Mouse (Mus musculus) limb, embryonic 11.5 days (tissue): Measurements from ENCODE around the gene Medag. TPM values are rescaled to one million over a fixed set of nuclear protein-coding genes. Genes with fewer than 3 reads are reported as not detected.

Experiments
- ATAC-seq: fragments of 200-750 bp; cut with Nextera tagmentation; 2 replicates; pipeline ENCODE4 v1.8.0; 2017; ENCODE audit warnings: low read depth; ENCODE audit not compliant: insufficient number of reproducible peaks, low FRiP score, low TSS enrichment
- DNase-seq: peaks from one replicate; pipeline ENCODE4 v3.0.0-alpha.2; 2015; ENCODE audit warnings: low spot score
- H3K27ac ChIP-seq: fragments of 300-500 bp; sonication (generic); replicated peaks from 2 replicates; pipeline ENCODE4 v1.5.1; 2014; ENCODE audit warnings: low read depth, mild to moderate bottlenecking, low read length
- H3K27me3 ChIP-seq: fragments of 300-500 bp; sonication (generic); 2 replicates; pipeline ENCODE4 v1.6.1; 2014; ENCODE audit warnings: mild to moderate bottlenecking, low read length, mixed read lengths; ENCODE audit not compliant: control insufficient read depth, insufficient read depth
- H3K36me3 ChIP-seq: fragments of 300-500 bp; sonication (generic); 2 replicates; pipeline ENCODE4 v1.6.1; 2014; ENCODE audit warnings: mild to moderate bottlenecking, low read length, moderate library complexity, mixed read lengths; ENCODE audit not compliant: control insufficient read depth, insufficient read depth
- H3K4me1 ChIP-seq: fragments of 300-500 bp; sonication (generic); 2 replicates; pipeline ENCODE4 v1.6.1; 2014; ENCODE audit warnings: low read length, mixed read lengths; ENCODE audit not compliant: control insufficient read depth, insufficient read depth
- H3K4me2 ChIP-seq: fragments of 300-500 bp; sonication (generic); 2 replicates; pipeline ENCODE4 v1.6.1; 2014; ENCODE audit warnings: low read depth, mild to moderate bottlenecking, moderate library complexity; ENCODE audit not compliant: severe bottlenecking
- H3K4me3 ChIP-seq: fragments of 300-500 bp; sonication (generic); 2 replicates; pipeline ENCODE4 v1.5.1; 2014; ENCODE audit warnings: low read depth, low read length
- H3K9ac ChIP-seq: fragments of 300-500 bp; sonication (generic); 2 replicates; pipeline ENCODE4 v1.6.1; 2014; ENCODE audit warnings: mild to moderate bottlenecking, low read length
- H3K9me3 ChIP-seq: fragments of 300-500 bp; sonication (generic); 2 replicates; pipeline ENCODE4 v1.6.1; 2016; ENCODE audit warnings: low read length; ENCODE audit not compliant: control insufficient read depth
- WGBS: fragments of 180-500 bp; shearing (Covaris S2); extraction: QIAGEN DNeasy Blood & Tissue Kit; methylation state at CpG from one replicate; pipeline ENCODE4 v1.1.7; 2014; 5-methylcytosine and 5-hydroxymethylcytosine counted together
- polyA plus RNA-seq: library from polyadenylated mRNA; unstranded; fragments of >200 nt; fragmentation: Nextera tagmentation; extraction: Ambion mirVana; gene quantifications from 2 replicates; pipeline ENCODE4 v1.2.1, GENCODE M21; 2014

The Medag gene
- polyA plus RNA-seq, 1 experiment from 2014 or later: 0.32 TPM

- no peak overlapping the region for H3K9ac ChIP-seq
- no peak for ATAC-seq
- no peaks in the 10 kb centered on the region for H3K27me3 ChIP-seq
- no peak for DNase-seq
- no peaks in the 10 kb centered on the region for H3K9me3 ChIP-seq
- H3K36me3 ChIP-seq: no peaks in the 10 kb centered on the region
- no peak overlapping the region for H3K4me2 ChIP-seq
- H3K27ac ChIP-seq: no peak overlapping the region
- WGBS: 89% methylated on average over 7 of the region's 7 CpGs
- no peak overlapping the region for H3K4me3 ChIP-seq
- H3K4me1 ChIP-seq: no peaks in the 10 kb centered on the region
Measured at GRCm38 (mm10) chr5:149456544-149456943, 45.0 kb downstream of the Medag start.

- no peak for DNase-seq
- no peak overlapping the region for H3K27ac ChIP-seq
- H3K9me3 ChIP-seq: no peaks in the 10 kb centered on the region
Measured at GRCm38 (mm10) chr5:149462071-149462470, 50.5 kb downstream of the Medag start.

GRCm38 (mm10) chr5:149465305-149465704 lies 53.8 kb downstream of the Medag start:
- Histone ChIP-seq H3K4me2 (no peak overlapping the region), H3K9ac (no peak overlapping the region), H3K27ac (no peak overlapping the region), H3K27me3 (no peaks in the 10 kb centered on the region), H3K36me3 (no peaks in the 10 kb centered on the region), H3K4me3 (no peak overlapping the region), H3K4me1 (no peaks in the 10 kb centered on the region), H3K9me3 (no peaks in the 10 kb centered on the region)
- ATAC-seq: no peak
- DNase-seq: no peak
- 16% methylated on average over 3 of the region's 5 CpGs for WGBS

More at GRCm38 (mm10) chr5:149462071-149462470, 50.5 kb downstream of the Medag start:
- Histone ChIP-seq H3K36me3 (no peaks in the 10 kb centered on the region), H3K4me1 (no peaks in the 10 kb centered on the region), H3K27me3 (no peaks in the 10 kb centered on the region), H3K4me3 (no peak overlapping the region), H3K4me2 (no peak overlapping the region), H3K9ac (no peak overlapping the region)
- WGBS: 88% methylated on average over 3 of the region's 3 CpGs
- no peak for ATAC-seq

DNA sequence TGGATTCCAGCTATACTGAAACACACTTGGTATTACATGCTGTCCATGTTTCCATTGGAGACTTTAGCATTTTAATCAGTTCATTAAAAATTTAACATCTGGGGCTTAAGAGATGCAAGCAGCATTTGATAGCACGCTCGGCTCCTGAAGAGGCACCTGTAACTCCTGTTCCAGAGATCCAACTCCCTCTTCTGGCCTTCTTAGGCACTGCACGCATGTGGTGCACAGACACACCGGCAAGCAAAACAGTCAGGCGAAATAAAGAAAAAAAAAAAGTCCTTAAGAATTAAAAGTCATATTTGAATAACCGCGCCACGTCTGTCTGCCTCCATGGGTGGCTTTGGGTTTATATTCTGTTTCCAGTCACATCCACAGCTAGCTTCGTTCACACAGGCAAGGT lies 62.6 kb downstream of the Medag start:
- no peak overlapping the region for H3K4me2 ChIP-seq
- no peaks in the 10 kb centered on the region for H3K27me3 ChIP-seq
- DNase-seq: no peak
- no peak for ATAC-seq
- no peaks in the 10 kb centered on the region for H3K4me1 ChIP-seq
- no peaks in the 10 kb centered on the region for H3K9me3 ChIP-seq
- no peak overlapping the region for H3K4me3 ChIP-seq
- H3K36me3 ChIP-seq: no peaks in the 10 kb centered on the region
- H3K9ac ChIP-seq: no peak overlapping the region
- H3K27ac ChIP-seq: no peak overlapping the region
- 95% methylated on average over 9 of the region's 9 CpGs for WGBS

- no peak for ATAC-seq
- 90% methylated on average over 16 of the region's 16 CpGs for WGBS
Measured at GRCm38 (mm10) chr5:149474701-149475468, 63.3 kb downstream of the Medag start.

More at GRCm38 (mm10) chr5:149474701-149475468, 63.3 kb downstream of the Medag start:
- Histone ChIP-seq H3K4me3 (no peak overlapping the region), H3K9me3 (no peaks in the 10 kb centered on the region), H3K9ac (no peak overlapping the region), H3K4me1 (no peaks in the 10 kb centered on the region), H3K27me3 (no peaks in the 10 kb centered on the region), H3K27ac (no peak overlapping the region), H3K4me2 (no peak overlapping the region), H3K36me3 (no peaks in the 10 kb centered on the region)
- no peak for DNase-seq

Other genes starting within 250 kb of the Medag start
- 81.7 and 81.8 TPM in 2 replicates for gene Uspl1, start 227.4 kb upstream of the Medag start, polyA plus RNA-seq
- gene Hmgb1, start 227.3 kb upstream of the Medag start, polyA plus RNA-seq: 2,416 and 2,529 TPM in 2 replicates
- 10.6 and 11.3 TPM in 2 replicates for gene Alox5ap, start 147.0 kb upstream of the Medag start, polyA plus RNA-seq
- gene Tex26, start 27.9 kb downstream of the Medag start, polyA plus RNA-seq: 0.15 and 0.23 TPM in 2 replicates
- not detected in 2 replicates for gene Wdr95, start 116.9 kb downstream of the Medag start, polyA plus RNA-seq
- 126 and 150 TPM in 2 replicates for gene Hsph1, start 224.6 kb downstream of the Medag start, polyA plus RNA-seq